Mouse (Mus musculus): ENCODE data around the gene Dse. TPM values are rescaled to one million over a fixed set of nuclear protein-coding genes. Genes with fewer than 3 reads are reported as not detected.

Gene Dse
- polyA plus RNA-seq, 1 experiment from 2014 or later = 39.0 TPM

DNA sequence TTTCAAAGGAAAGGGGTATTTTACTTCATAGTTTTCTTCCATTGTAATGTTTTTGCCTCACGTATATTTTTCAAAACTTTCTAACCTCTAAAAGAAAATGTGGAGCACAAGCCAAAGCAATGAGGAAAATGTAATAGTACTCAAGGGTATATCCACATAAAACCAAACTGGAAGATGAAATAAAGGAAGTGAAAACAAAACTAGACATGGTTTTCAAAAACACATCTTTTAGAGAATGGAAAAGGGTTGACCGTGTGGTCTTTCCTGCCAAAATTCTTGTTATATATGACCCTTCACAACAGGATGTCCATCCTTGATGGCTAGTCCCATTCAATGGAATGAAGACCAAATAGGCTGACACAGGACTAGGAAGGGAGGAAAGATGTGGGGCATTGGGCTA, 89.1 kb downstream of the Dse start:
- no peaks in the 10 kb centered on the region for H3K27me3 ChIP-seq
- ATAC-seq (ENCODE audit: insufficient number of reproducible peaks, low FRiP score, low TSS enrichment, low read depth) = no peak
- H3K27ac ChIP-seq = no peak overlapping the region
- H3K4me2 ChIP-seq = no peak overlapping the region
- no peak overlapping the region for H3K9ac ChIP-seq
- WGBS = 84% methylated on average over 2 of the region's 2 CpGs
- H3K36me3 ChIP-seq = no peaks in the 10 kb centered on the region
- H3K4me1 ChIP-seq = no peaks in the 10 kb centered on the region
- no peak overlapping the region for H3K4me3 ChIP-seq
- H3K9me3 ChIP-seq = no peaks in the 10 kb centered on the region

DNA sequence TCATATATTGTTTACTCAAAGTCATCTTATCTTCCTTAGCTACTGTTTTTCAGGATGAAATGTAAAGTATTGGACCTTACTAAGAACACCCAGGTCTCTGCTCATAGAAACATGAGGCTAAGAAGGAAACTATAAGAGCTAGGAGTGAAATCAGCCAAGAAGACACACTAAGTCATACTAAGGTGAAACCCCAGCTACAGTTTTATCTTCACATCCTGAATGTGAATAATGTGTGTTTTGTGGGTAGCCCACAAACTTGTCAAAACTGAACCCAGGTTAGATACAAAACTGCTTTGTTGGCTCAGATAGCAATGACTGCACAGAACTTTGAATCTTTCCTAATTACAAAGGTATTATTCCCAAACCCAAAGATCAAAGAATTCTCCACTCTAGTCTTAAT, 89.7 kb downstream of the Dse start:
- no peak for ATAC-seq (ENCODE audit: insufficient number of reproducible peaks, low FRiP score, low TSS enrichment, low read depth)

DNA sequence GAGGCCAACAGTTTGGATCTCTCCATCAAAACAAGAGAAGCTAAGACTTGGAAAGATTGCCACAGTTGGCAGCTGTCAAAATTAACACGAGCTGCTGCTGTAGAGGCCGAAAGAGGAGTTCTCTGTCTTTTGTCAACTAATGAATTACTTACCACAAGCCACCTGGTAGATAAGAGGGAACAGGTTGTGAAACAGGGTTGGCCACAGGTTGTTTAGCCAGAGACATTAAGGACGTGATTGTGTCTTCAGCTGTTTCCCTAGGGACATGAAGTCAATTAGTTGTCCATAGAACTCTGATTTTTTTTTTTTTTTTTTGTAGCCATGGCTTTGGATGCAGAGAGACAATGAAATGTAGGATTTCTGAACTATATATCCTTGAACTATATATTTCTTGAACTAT, 90.4 kb downstream of the Dse start:
- no peak overlapping the region for H3K4me2 ChIP-seq
- no peak overlapping the region for H3K4me3 ChIP-seq
- H3K27me3 ChIP-seq = no peaks in the 10 kb centered on the region
- H3K27ac ChIP-seq = no peak overlapping the region
- ATAC-seq (ENCODE audit: insufficient number of reproducible peaks, low FRiP score, low TSS enrichment, low read depth) = no peak
- no peaks in the 10 kb centered on the region for H3K4me1 ChIP-seq
- no peaks in the 10 kb centered on the region for H3K9me3 ChIP-seq
- H3K9ac ChIP-seq = no peak overlapping the region
- H3K36me3 ChIP-seq = no peaks in the 10 kb centered on the region
- WGBS = 40% methylated on average over 3 of the region's 3 CpGs

More for the DNA sequence above, 89.7 kb downstream of the Dse start:
- Histone ChIP-seq H3K27me3 (no peaks in the 10 kb centered on the region), H3K9ac (no peak overlapping the region), H3K36me3 (no peaks in the 10 kb centered on the region), H3K27ac (no peak overlapping the region), H3K4me2 (no peak overlapping the region), H3K4me1 (no peaks in the 10 kb centered on the region), H3K4me3 (no peak overlapping the region), H3K9me3 (no peaks in the 10 kb centered on the region)

DNA sequence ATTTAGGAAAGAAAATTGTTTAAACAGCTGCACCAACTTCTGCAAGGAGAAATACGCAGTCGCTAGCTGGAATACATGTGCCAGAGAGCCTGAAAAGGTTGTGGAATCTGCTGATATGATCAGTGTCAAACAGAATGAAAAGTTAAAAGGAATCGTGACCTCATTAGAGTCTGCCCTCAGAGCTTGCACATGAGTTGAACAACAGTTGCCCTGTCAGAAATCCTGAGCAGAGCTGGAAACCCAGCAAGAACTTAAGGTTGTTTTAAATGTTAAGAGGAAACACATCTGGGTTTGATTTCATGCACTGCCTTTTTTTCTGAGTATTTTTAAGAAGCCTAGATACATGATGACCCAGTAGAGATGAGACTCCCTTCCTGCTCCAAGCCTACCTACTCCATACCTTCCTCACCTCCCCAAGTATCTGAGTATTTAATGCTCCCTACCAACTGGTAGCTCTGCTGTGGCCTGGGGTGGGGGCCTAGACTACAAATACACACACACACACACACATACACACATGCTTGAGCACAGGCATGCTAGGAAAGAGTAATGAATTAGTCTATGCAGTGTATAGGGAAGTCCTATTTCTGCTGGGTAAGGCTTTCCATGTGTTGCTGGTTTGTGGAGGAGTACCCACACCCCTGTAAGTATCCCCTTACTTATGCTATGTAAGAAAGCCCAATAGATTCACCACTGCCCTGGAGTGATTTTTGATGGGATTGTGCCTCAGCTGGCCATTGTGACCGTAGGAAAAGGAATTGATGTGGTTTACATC, 95.4 kb downstream of the Dse start:
- peak overlapping the region; percentile 48 for H3K27ac ChIP-seq
- H3K36me3 ChIP-seq = no peaks in the 10 kb centered on the region
- H3K4me3 ChIP-seq = no peak overlapping the region
- H3K9me3 ChIP-seq = no peaks in the 10 kb centered on the region
- no peaks in the 10 kb centered on the region for H3K27me3 ChIP-seq
- H3K4me1 ChIP-seq = no peaks in the 10 kb centered on the region
- 50% methylated on average over 4 of the region's 4 CpGs for WGBS
- ATAC-seq (ENCODE audit: insufficient number of reproducible peaks, low FRiP score, low TSS enrichment, low read depth) = no peak
- H3K4me2 ChIP-seq = no peak overlapping the region
- no peak overlapping the region for H3K9ac ChIP-seq

DNA sequence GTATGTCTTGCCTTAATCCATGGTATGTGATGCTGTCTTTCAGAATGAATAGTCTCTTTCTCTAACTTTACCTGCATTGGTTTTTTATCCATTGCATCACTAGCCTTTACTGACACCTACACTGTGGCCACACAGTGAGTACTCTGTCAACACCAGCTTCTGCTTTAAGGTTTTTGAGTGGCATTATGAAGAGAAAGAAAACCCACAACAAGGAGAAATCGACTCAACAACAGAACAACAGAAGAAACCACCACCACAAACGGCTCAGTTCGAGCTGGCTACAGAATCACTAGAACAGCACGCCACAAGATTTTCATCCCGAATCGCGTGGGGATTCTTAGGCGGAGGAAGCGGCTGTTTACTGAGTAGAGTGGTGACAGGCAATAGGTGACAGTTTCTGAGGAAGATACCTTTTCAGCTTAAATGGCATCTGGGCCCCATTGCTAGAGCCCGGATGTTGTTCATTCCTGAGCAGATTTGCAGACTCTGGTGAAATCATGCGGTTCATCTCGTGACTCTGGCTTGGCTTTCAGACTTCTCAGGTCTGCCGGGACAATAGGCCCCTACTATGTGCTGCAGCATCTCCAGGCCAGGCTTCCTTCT, 96.6 kb downstream of the Dse start:
- no peak overlapping the region for H3K4me2 ChIP-seq
- H3K4me1 ChIP-seq = no peaks in the 10 kb centered on the region
- no peak overlapping the region for H3K27ac ChIP-seq
- no peak overlapping the region for H3K9ac ChIP-seq
- H3K27me3 ChIP-seq = no peaks in the 10 kb centered on the region
- H3K9me3 ChIP-seq = no peaks in the 10 kb centered on the region
- H3K4me3 ChIP-seq = no peak overlapping the region
- no peaks in the 10 kb centered on the region for H3K36me3 ChIP-seq
- ATAC-seq (ENCODE audit: insufficient number of reproducible peaks, low FRiP score, low TSS enrichment, low read depth) = no peak
- 85% methylated on average over 13 of the region's 13 CpGs for WGBS

Other genes with a start within 250 kb of the Dse start
- gene Rwdd1, start 188.1 kb downstream of the Dse start, polyA plus RNA-seq (2015; fragmentation: Nextera tagmentation; extraction: Ambion mirVana) = 116 and 118 TPM in 2 replicates
- not detected in 2 replicates for gene Trappc3l, start 170.1 kb downstream of the Dse start, polyA plus RNA-seq (2015; fragmentation: Nextera tagmentation; extraction: Ambion mirVana)
- gene Calhm4, start 163.4 kb downstream of the Dse start, polyA plus RNA-seq (2015; fragmentation: Nextera tagmentation; extraction: Ambion mirVana) = not detected in 2 replicates
- 0.78 and 0.87 TPM in 2 replicates for gene Calhm5, start 111.2 kb downstream of the Dse start, polyA plus RNA-seq (2015; fragmentation: Nextera tagmentation; extraction: Ambion mirVana)
- 0.59 and 1.1 TPM in 2 replicates for gene Calhm6, start 79.7 kb downstream of the Dse start, polyA plus RNA-seq (2015; fragmentation: Nextera tagmentation; extraction: Ambion mirVana)
- 81.0 and 83.2 TPM in 2 replicates for gene Tspyl1, start 74.5 kb upstream of the Dse start, polyA plus RNA-seq (2015; fragmentation: Nextera tagmentation; extraction: Ambion mirVana)
- gene Tspyl4, start 89.7 kb upstream of the Dse start, polyA plus RNA-seq (2015; fragmentation: Nextera tagmentation; extraction: Ambion mirVana) = 15.3 and 17.0 TPM in 2 replicates
- 34.8 and 45.2 TPM in 2 replicates for gene Col10a1, start 182.3 kb upstream of the Dse start, polyA plus RNA-seq (2015; fragmentation: Nextera tagmentation; extraction: Ambion mirVana)
- 9.7 and 11.5 TPM in 2 replicates for gene Nt5dc1, start 210.8 kb upstream of the Dse start, polyA plus RNA-seq (2015; fragmentation: Nextera tagmentation; extraction: Ambion mirVana)